Mouse (Mus musculus) stomach, embryonic 15.5 days (tissue): ENCODE results near the gene Rtn1. TPM values are rescaled to one million over a fixed set of nuclear protein-coding genes. Genes with fewer than 3 reads are reported as not detected.

Experiments
- ATAC-seq: fragments of 200-750 bp; cut with Nextera tagmentation; 2 replicates; pipeline ENCODE4 v1.8.0; 2017; ENCODE audit warnings: low read depth, moderate number of reproducible peaks, moderate TSS enrichment; ENCODE audit not compliant: insufficient read depth, low FRiP score
- H3K27ac ChIP-seq: fragments of 300-500 bp; sonication (generic); 2 replicates; pipeline ENCODE4 v1.5.1; 2015; ENCODE audit warnings: mild to moderate bottlenecking, inconsistent platforms
- H3K27me3 ChIP-seq: fragments of 300-500 bp; sonication (generic); replicated peaks from 2 replicates; pipeline ENCODE4 v1.6.1; 2015; ENCODE audit warnings: inconsistent platforms
- H3K36me3 ChIP-seq: fragments of 300-500 bp; sonication (generic); 2 replicates; pipeline ENCODE4 v1.6.1; 2015; ENCODE audit warnings: inconsistent platforms
- H3K4me1 ChIP-seq: fragments of 300-500 bp; sonication (generic); 2 replicates; pipeline ENCODE4 v1.6.1; 2015; ENCODE audit warnings: inconsistent platforms
- H3K4me2 ChIP-seq: fragments of 300-500 bp; sonication (generic); 2 replicates; pipeline ENCODE4 v1.6.1; 2015; ENCODE audit warnings: mild to moderate bottlenecking, inconsistent platforms
- H3K4me3 ChIP-seq: fragments of 300-500 bp; sonication (generic); replicated peaks from 2 replicates; pipeline ENCODE4 v1.5.1; 2015; ENCODE audit warnings: inconsistent platforms
- H3K9ac ChIP-seq: fragments of 300-500 bp; sonication (generic); 2 replicates; pipeline ENCODE4 v1.6.1; 2015; ENCODE audit warnings: inconsistent platforms
- H3K9me3 ChIP-seq: fragments of 300-500 bp; sonication (generic); 2 replicates; pipeline ENCODE4 v1.6.1; 2016; ENCODE audit warnings: inconsistent platforms
- WGBS: fragments of 180-500 bp; shearing (Covaris S2); methylation state at CpG from one replicate; pipeline ENCODE4 v1.1.7; 2015; 5-methylcytosine and 5-hydroxymethylcytosine counted together
- polyA plus RNA-seq: library from polyadenylated mRNA; unstranded; fragments of >200 nt; fragmentation: Nextera tagmentation; extraction: Ambion mirVana; gene quantifications from 2 replicates; pipeline ENCODE4 v1.2.1, GENCODE M21; 2015

The Rtn1 gene
- polyA plus RNA-seq, 1 experiment from 2014 or later: 69.8 TPM

DNA sequence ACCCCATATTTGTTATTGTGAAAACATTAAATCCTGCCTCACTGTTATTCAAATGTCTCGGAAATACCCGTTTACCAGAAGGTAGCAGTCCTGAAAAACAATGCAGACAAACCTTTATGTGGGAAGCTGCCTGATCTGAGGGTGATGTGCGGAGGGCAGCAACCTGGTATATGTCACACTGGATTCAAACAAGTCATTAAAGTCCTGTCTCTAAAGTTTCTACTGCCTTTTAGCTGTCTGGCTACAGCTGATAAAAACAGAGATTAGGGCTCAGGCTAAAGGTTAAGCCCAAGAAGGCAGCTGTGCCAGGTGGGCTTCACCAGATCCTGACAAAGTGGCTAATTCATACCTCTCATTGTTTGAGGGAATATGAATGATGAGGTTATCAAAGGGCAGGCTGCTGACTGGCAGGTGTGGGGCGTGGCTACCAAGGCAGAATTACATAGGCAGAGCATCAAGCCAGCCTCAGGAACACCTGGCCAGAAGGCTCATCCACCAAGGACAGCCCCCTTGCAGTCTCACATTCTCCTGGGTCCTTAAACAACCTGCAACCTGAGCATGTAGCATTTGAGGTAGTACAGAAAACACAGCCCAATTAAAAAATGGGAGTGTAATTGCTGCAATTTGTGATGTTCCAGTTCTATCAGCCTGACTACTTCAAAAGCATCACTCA lies 121.4 kb downstream of the Rtn1 start:
- H3K27me3 ChIP-seq: no peaks in the 10 kb centered on the region
- WGBS: 45% methylated on average over 4 of the region's 4 CpGs

DNA sequence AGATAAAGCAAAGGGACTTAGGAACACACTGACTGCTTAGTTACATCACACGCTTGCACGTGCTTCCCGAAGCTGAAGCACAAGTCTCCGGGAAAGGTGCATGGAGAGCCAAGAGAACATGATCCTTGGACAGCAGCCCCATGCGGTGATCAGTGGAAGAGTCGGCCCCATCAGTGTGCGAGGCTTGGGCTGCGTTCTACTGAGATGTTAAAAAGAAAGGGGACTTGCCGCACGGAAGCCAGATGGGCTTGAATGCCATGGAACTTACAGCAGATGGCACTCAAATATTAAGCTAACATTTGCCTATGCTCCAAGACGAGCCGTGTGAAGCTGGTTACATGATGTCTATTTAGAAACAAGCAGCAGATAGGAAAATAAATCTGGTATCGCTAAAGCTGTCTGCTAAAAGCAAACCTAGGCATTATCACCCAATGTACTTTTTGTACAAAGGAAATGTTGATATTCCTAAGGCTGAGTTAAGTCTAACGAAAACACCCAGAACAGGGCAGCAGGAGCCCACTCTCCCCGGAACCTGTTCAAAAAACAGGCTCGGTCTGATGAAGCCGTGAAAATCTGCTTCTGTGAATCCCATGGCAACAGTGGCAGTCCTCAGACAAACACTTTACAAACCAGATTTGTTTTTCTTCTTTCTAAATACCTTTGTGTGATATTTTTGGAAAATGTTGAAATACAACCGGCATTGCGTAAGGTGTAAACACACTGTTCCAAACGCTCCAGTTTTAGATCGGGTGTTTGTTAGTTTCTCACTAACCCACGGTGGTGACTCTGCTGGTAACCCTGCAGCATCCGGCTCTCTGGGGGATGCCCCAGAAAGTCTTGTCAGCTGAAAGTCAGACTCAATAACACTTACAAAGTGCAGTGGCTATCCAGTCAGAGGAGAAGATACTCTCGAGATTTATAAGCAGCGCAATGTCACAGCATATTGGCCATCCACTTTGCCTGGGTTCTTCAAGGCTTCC lies 123.2 kb downstream of the Rtn1 start:
- Histone ChIP-seq H3K36me3 (no peaks in the 10 kb centered on the region), H3K27ac (no peak overlapping the region), H3K9me3 (no peaks in the 10 kb centered on the region), H3K4me2 (no peak overlapping the region), H3K9ac (no peak overlapping the region), H3K4me1 (no peaks in the 10 kb centered on the region), H3K4me3 (no peak overlapping the region), H3K27me3 (no peaks in the 10 kb centered on the region)
- 72% methylated on average over 25 of the region's 25 CpGs for WGBS
- ATAC-seq: no peak

More for the DNA sequence above, 121.4 kb downstream of the Rtn1 start:
- Histone ChIP-seq H3K4me2 (no peak overlapping the region), H3K9ac (no peak overlapping the region), H3K9me3 (no peaks in the 10 kb centered on the region), H3K4me1 (no peaks in the 10 kb centered on the region), H3K36me3 (no peaks in the 10 kb centered on the region), H3K27ac (no peak overlapping the region), H3K4me3 (no peak overlapping the region)
- no peak for ATAC-seq

DNA sequence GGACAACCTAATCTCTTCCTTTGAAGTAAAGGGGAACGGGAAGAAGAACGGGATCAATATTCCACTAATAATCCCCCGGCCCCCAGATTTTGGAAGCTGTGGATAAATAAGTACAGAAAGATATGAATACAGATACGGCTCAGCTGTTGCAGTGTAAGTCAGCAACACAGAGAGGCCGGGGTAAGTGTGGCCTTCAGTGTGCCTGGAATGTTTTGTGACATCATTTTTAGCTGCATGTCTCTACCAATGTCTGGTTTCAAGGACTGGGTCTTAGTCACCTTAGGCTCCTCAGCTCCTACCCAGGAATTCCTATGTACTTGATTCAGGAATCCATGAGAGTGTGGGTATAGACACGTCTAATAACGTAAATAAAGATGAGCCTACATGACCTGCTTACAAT lies 124.3 kb downstream of the Rtn1 start:
- no peaks in the 10 kb centered on the region for H3K4me1 ChIP-seq
- 84% methylated on average over 7 of the region's 7 CpGs for WGBS
- no peaks in the 10 kb centered on the region for H3K27me3 ChIP-seq
- no peaks in the 10 kb centered on the region for H3K36me3 ChIP-seq
- H3K27ac ChIP-seq: no peak overlapping the region
- H3K4me3 ChIP-seq: no peak overlapping the region
- no peak overlapping the region for H3K4me2 ChIP-seq
- no peak for ATAC-seq
- H3K9ac ChIP-seq: no peak overlapping the region
- no peaks in the 10 kb centered on the region for H3K9me3 ChIP-seq

DNA sequence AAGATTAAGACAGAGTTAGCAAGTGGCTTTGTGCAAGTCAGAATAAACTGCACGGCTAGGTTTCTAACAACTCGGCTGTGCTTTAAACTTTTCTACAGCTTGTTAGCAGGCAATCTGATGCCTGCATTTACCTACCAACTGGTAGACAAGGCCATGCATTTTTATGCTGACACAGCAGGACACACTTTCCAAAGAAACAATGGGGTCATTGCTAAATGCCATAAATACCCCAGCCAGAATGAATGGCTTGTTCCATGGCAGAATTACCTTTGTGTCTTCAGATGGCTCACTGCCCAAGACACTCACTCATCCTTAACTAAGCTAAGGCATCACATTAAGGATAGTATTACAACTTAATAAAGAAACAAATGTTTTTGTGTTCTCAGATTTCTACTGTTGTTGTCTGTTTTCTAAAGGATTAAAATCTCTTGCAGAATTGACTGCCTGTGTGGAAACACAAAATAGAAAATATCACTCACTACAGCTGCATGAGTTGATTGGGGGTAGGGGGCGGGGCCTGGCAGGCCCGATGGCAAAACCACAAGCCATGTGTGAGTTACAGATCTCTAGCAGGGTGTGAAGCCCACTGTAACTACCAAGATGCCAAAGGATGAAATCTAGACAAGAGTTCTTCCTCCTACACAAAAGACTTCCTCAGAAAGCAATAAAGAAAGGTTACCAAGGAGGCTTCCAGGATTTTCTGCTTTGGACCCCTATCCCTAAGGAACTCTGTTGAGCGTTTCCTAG lies 129.6 kb downstream of the Rtn1 start:
- H3K4me3 ChIP-seq: no peak overlapping the region
- no peaks in the 10 kb centered on the region for H3K4me1 ChIP-seq
- WGBS: 83% methylated on average over 5 of the region's 5 CpGs
- H3K27ac ChIP-seq: no peak overlapping the region
- no peak overlapping the region for H3K4me2 ChIP-seq
- H3K27me3 ChIP-seq: no peaks in the 10 kb centered on the region
- no peak for ATAC-seq
- no peaks in the 10 kb centered on the region for H3K9me3 ChIP-seq
- H3K9ac ChIP-seq: no peak overlapping the region
- no peaks in the 10 kb centered on the region for H3K36me3 ChIP-seq

DNA sequence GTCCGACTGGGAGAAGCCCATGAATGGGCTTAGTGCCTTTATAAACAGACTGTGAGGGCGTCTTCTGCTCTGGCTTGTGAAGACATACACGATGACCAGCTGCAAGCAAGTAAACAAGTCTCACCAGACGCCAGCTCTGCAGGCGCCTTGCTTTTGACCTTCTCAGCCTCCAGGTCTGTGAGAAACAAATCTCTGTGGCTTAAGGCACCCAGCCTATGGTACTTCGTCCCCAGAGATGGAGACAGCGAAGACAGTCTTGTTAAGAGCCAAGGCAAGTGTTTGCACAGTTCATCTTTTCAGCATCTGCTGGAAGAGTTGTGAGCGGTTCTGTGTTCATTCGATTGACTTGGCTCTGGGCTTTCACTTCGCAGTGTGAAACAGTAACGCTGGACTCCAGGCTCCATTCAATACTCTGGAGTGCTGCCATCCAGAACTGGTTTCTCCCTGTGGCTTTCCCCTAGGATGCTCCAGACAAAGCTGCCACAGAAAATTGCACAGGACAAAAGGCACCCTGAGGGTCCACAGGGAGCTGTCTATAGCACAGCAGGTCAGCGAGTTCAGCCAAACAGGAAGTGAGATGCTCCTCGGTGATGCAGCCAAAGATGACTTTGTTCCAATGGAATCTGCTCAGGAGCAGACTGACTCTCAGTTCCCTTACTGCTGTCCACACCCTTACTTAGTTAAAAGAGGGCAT lies 135.0 kb downstream of the Rtn1 start:
- no peaks in the 10 kb centered on the region for H3K36me3 ChIP-seq
- WGBS: 48% methylated on average over 13 of the region's 13 CpGs
- H3K27ac ChIP-seq: no peak overlapping the region
- no peak for ATAC-seq
- no peaks in the 10 kb centered on the region for H3K4me1 ChIP-seq
- no peaks in the 10 kb centered on the region for H3K9me3 ChIP-seq
- no peak overlapping the region for H3K9ac ChIP-seq
- no peaks in the 10 kb centered on the region for H3K27me3 ChIP-seq
- H3K4me2 ChIP-seq: no peak overlapping the region
- H3K4me3 ChIP-seq: no peak overlapping the region

DNA sequence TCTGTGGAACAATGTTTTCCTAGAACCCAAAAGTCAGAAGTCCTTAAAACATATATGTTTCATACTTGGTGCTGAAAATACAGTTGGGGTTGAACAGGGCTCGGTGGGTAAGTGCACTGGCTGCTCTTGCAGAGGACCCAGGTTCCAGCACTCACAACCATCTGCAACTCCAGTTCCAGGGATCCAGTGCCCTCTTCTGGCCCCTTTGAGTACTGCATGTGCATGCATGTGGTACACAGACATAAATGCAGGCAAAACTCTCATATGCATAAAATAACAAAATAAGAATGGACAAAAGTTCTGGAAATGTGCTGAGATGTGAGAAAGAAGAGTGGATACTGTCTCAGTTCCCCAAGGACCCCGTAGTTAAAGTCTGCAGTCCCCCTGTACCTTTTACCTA lies 141.2 kb downstream of the Rtn1 start:
- Histone ChIP-seq H3K9ac (no peak overlapping the region), H3K36me3 (no peaks in the 10 kb centered on the region), H3K9me3 (no peaks in the 10 kb centered on the region), H3K27ac (no peak overlapping the region), H3K4me2 (no peak overlapping the region), H3K27me3 (no peaks in the 10 kb centered on the region), H3K4me1 (no peaks in the 10 kb centered on the region), H3K4me3 (no peak overlapping the region)
- ATAC-seq: no peak
- 82% methylated on average over 2 of the region's 2 CpGs for WGBS

DNA sequence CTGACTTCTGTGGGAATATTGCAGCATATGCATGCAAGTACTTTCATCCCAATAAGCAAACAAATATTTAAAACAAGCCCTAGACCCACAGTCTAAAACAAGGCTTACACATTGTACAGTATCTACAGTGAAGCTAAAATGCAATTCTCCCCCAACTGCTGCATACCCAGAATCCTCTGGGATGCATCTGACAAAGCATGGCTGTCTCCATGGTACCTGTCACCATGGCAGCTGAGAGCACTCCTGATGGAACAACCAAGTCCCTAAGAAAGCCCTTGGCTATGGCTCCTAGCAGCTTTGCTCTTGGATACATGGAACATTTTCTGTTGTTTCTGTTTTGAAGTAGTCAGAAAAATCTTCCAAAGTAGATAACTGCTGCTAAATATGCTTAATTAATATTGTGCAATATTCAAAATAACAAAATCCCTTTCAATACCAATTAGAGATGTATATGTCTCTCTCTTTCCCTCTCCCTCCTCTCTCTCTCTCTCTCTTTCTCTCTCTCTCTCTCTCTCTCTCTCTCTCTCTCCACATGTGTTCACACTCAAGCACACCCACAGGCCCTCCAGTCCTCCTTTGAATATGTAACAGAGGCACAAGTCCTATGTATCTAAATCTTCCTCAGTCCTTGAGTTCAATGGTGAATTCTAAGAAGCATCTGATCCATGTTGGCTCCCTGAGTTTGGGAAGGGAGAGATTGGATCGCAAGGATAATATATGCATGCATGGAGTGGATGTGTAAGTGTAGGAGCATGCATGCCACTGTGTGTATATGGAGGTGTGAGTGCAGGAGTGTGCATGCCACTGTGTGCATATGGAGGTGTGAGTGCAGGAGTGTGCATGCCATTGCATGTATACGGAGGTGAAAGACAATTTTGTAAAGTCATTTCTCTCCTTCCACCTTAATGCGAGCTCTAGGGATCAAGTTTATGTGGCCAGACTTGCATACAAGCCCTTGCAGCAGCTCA lies 143.3 kb downstream of the Rtn1 start:
- no peaks in the 10 kb centered on the region for H3K27me3 ChIP-seq
- H3K4me3 ChIP-seq: no peak overlapping the region
- no peak for ATAC-seq
- H3K9me3 ChIP-seq: no peaks in the 10 kb centered on the region
- no peak overlapping the region for H3K9ac ChIP-seq
- no peak overlapping the region for H3K4me2 ChIP-seq
- 93% methylated on average over 3 of the region's 3 CpGs for WGBS
- no peaks in the 10 kb centered on the region for H3K4me1 ChIP-seq
- no peak overlapping the region for H3K27ac ChIP-seq
- H3K36me3 ChIP-seq: no peaks in the 10 kb centered on the region

DNA sequence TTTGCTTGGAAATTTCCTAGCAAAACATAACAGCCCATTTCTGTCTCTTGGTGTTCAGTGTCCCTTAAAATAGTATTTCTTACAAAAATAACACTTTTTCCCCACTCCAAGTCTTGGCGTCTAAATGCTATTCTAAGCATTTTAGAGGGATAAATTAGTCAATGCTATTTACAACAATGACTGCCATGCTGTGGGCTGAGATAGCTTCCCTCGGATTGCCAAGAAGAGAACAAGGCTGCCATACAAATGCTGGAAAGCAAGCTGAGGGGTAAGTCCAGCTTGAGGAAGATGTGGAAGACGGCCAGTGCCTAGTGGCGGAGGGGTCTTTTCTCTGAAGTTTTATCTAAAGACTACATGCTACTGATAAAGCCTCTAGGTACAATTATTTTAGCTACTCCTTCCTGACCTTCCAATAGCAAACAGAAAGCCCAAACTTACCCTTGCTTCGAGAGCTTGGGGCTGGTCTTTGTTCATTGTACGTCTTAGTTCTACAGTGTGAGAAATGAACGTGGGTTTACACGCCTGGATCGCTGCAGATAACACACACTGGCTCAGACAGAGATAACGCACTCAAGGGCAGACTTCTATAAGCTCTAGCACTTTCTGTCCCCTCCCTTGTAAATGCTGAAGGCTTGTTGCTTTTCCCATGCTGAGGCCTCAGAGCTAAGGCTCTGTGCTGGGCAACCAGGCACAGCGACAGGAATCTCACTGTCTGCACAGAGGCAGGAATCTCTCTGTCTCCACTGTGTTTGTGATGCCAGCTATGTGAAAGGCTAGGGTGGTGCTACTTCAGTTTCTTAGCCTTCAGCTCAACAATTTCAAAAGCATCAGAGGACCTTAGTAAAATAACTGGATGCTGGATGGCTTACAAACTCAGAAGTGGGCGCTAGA lies 145.4 kb downstream of the Rtn1 start:
- 59% methylated on average over 12 of the region's 12 CpGs for WGBS
- Histone ChIP-seq H3K9me3 (no peaks in the 10 kb centered on the region), H3K27ac (no peak overlapping the region), H3K27me3 (no peaks in the 10 kb centered on the region), H3K4me1 (no peaks in the 10 kb centered on the region), H3K36me3 (no peaks in the 10 kb centered on the region), H3K4me2 (no peak overlapping the region), H3K4me3 (no peak overlapping the region), H3K9ac (no peak overlapping the region)
- ATAC-seq: peak; percentile 39; the same call in 1 of the 2 replicates

DNA sequence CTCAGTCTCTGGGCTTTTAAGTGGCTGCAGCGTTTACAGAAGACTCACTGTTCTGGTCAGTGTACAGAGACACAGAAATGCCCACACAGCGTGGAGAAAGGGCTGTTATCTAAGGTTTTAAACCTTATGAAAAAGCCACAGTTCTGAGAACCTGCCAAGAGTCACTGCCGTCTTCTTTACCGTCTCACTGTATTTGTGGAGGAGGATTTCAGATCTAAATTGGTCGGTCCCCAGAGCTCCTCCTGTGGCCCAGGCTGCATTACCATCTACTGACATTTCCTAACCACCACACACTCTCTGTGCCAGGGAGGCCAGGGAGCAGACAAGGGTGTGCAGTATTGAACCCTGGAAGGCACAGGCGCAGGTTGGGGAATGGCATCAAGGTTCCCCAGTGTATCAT lies 151.9 kb downstream of the Rtn1 start:
- ATAC-seq: no peak
- no peak overlapping the region for H3K4me3 ChIP-seq
- H3K27me3 ChIP-seq: no peaks in the 10 kb centered on the region
- H3K9me3 ChIP-seq: no peaks in the 10 kb centered on the region
- H3K27ac ChIP-seq: no peak overlapping the region
- no peak overlapping the region for H3K4me2 ChIP-seq
- no peaks in the 10 kb centered on the region for H3K4me1 ChIP-seq
- WGBS: 56% methylated on average over 6 of the region's 6 CpGs
- no peak overlapping the region for H3K9ac ChIP-seq
- H3K36me3 ChIP-seq: no peaks in the 10 kb centered on the region

DNA sequence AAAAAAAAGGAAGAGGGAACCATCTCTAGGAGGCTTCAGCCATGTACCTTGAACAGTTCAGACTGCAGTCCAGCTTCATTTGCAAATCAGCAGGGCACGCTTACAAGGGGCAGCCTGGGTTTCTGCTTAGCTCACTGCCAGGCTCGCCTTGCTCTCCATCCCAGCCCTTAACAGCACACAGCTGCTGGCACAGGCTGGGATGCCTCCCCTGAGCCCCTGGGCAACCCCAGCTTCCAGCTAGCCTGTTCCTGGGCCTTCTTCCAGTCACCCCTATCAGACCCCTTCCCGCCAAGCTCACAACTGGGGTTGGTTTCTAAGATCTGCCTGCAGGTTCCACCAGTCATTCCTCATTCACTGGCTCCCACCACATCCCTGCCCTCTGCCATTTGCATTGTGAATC lies 155.8 kb downstream of the Rtn1 start:
- Histone ChIP-seq H3K4me3 (no peak overlapping the region), H3K9ac (no peak overlapping the region), H3K4me1 (no peaks in the 10 kb centered on the region), H3K27ac (no peak overlapping the region), H3K4me2 (no peak overlapping the region), H3K27me3 (no peaks in the 10 kb centered on the region), H3K9me3 (no peaks in the 10 kb centered on the region), H3K36me3 (no peaks in the 10 kb centered on the region)
- WGBS: 75% methylated on average over 3 of the region's 3 CpGs
- ATAC-seq: no peak
